Mouse (Mus musculus): ENCODE measurements around the gene Pabpn1l.
"Not testable (repeated sequence)": the region's sequence is repeated elsewhere in the genome, so short reads cannot be mapped to it uniquely, and the experiment has no call there.

Pabpn1l gene

DNA sequence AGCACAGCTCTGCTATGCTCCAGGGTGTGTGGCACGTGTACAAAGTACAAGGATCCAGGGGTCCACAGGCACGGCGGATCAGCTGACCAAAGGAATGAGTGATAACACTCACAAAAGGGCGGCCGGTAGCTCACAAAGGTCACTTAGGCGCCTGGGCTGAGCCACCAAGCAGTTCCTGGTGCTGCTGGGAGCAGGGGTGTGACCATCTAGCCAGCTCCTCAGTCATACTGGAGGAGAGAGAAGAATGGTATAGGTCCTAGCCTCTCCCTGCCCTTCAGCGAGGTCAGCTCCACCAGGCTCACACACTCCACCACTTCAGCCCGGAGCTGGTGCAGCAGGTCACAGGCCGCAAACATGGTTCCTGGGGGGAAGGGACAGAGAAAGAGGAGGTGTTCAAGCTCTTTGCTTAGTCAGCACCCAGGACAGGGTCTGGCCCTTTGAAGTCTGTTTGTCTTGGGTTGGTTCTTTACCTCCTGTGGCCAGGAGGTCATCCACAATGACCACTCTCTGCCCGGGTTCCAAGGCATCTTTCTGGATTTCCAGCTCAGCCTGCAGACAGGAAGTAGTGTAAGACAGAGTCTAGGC lies 47.8 kb downstream of the Pabpn1l start:
- DNase-seq = no peak

DNA sequence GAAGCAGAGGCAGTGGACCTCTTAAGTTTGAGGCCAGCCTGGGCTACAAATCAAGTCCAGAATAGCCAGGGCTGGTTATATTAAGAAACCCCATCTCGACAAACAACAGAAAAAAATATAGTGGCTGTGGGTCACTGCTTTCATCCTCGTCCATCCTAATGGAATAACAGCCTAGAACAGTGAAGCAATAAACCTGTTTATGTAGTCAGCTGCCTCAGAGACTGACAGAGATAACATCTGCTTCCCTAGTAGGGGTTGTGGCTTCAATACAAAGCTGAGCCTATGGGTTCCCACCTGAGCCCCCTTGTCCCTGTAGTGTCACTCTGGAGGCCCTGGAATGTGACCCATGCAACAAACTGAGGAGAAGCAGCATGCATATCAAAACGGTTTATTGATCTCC lies 48.3 kb downstream of the Pabpn1l start:
- no peak for DNase-seq

DNA sequence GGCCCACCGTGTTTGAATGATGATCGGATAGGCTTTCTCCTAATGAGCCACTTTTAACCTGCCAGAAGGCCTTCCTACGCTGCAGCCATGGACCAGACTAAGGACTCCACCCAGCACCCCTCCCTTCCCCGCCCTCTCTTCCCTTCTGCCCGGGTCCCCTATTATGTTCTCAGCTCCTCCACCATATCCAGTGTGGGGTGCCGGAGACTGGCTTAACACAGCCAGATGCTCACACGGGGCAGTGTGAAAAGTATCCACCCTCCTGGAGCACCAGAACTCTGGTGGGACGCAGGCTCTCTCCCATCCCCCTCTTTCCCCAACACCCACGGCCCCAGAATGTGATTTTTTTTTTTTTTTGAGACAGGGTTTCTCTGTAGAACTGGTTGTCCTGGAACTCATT lies 49.0 kb downstream of the Pabpn1l start:
- DNase-seq = no peak

DNA sequence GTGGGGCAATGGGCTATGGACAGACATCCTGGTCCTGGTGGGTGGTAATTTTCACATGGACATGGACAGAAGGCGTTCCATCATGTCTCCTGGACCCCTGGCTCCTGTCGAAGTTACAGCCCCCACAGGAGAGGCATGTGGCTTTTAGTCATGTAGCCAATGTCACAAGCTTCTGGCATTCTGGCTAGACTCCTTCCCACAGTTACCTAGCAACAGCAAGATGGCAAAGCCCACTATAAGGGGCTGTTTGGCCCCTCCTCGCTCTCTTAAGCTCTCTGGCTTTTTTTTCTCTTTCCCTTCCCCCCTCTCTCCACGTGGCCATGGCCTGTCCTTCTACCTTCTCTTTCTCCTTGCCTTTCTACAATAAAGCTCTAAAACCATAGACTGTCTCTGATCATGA lies 49.4 kb downstream of the Pabpn1l start:
- DNase-seq = not testable (repeated sequence)

DNA sequence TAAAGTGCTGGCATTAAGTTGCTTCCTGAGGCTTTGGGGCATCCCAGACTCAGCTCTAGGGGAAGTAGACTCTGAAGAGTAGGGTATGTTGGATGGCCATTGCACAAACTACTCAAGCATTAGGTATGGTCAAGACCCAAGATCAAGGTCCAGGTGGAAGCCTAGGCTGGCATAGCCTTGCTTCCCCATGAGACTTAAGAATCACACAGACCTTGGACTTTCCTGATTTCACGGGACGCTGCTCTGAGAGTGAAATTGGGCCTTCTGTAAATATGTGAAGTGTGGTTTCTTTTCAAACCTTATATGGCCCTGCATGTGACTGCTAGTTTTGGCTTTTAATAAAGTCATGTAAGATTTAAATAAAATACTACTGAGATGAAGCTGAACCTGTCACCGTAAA lies 49.8 kb downstream of the Pabpn1l start:
- DNase-seq = no peak

DNA sequence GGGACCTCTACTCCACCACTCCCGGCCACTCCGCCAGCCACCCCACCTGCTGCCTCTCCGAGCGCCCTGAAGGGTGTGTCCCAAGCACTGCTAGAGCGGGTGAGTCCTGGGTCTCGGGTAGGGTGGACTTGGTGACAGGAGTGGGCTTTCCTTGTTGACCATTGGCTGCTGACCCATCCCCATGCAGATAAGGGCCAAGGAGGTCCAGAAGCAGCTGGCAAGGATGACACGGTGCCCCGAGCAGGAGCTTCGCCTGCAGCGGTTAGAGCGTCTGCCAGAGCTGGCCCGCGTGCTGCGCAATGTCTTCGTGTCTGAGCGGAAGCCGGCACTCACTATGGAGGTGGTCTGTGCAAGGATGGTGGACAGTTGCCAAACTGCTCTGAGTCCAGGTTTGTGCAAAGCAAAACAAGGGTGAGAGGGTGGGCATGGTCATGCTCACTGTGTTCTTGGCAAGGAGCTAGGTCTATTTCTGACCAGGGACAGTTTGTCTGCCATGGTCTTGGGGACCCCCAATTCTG lies 50.7 kb downstream of the Pabpn1l start:
- no peak for DNase-seq

DNA sequence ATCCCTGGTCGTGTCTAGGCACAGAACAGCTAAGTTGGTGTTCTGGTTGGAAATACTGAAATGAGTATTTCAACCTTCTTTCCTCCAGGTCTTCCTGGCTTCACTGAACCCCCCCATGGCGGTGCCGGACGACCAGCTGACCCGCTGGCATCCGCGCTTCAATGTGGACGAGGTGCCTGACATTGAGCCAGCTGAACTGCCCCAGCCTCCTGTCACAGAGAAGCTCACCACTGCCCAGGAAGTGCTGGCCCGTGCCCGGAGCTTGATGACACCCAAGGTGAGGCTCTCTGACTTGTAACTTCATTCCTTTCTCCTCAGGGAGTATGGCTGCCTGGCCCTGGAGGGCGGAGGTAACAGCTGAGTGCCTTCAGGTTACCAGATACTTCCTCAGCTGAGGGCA lies 51.4 kb downstream of the Pabpn1l start:
- DNase-seq = no peak

DNA sequence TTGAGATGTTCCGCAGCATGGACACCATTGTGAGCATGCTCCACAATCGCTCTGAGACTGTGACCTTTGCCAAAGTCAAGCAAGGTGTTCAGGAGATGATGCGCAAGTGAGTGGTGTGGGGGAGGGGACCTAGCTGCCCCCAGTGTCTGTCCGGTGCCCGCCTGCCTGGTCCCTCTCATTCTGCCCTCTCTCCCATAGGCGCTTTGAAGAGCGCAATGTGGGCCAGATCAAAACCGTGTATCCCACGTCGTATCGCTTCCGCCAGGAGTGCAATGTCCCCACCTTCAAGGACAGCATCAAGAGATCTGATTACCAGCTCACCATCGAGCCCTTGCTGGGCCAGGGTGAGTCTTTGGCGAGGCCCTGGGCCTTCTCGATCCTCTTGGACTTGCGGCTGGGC lies 52.5 kb downstream of the Pabpn1l start:
- DNase-seq = no peak
